18 mouse cellular contexts compared by ENCODE assay signal in the genomic region with DNA sequence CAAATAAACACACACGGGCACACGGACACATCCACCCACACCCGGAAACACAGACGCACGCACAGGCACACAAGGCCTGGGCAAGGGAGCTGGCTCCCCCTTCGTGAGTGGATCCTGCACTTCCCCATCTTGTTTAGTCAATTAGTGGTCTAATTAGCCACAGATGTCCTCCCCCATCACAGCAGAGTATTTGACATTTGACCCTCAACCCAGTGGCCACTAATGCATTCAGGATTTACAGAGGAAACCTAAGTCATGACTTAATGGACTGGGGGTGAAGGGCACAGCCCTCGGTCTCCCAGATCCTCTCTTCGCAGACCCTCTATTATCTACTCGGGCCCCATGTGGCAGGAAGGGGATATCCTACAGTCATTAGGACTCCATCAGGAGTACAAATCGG. TPM values are rescaled to one million over a fixed set of nuclear protein-coding genes. Genes with fewer than 3 reads are reported as not detected.
DNase-seq lines count a peak whose midpoint lies in the region; ATAC-seq and TF ChIP-seq lines count a peak whose summit lies in the region.
"Had no signal": no experiment of that assay in that cellular context is flagged by ENCODE, and none has a peak within 500 bp of the region (broad histone marks: within the 10 kb centered on the region; RNA-seq: fewer than 3 reads in every experiment).

No protein-coding gene starts in this region.

- H3K4me2 ChIP-seq in heart, postnatal 0 days (ENCODE audit: low read depth, low read length): no peak overlapping the region
- no peak overlapping the region for H3K4me2 ChIP-seq in midbrain, embryonic 15.5 days
- H3K4me2 ChIP-seq: heart, embryonic 13.5 days; hindbrain, embryonic 14.5 days; liver, embryonic 13.5 days; stomach, embryonic 15.5 days had no signal

- H3K4me3 ChIP-seq in heart, postnatal 0 days (ENCODE audit: low read depth, low read length): no peak overlapping the region
- H3K4me3 ChIP-seq in midbrain, embryonic 10.5 days: no peak overlapping the region
- H3K4me3 ChIP-seq in midbrain, embryonic 15.5 days: no peak overlapping the region
- H3K4me3 ChIP-seq: heart, embryonic 13.5 days; left cerebral cortex, adult 2 months; liver, embryonic 13.5 days; stomach, embryonic 15.5 days had no signal

- H3K4me1 ChIP-seq in heart, postnatal 0 days (ENCODE audit: control insufficient read depth, insufficient read depth): no peaks in the 10 kb centered on the region
- peaks cover 15% of the 10 kb centered on the region for H3K4me1 ChIP-seq in midbrain, embryonic 10.5 days
- no peaks in the 10 kb centered on the region for H3K4me1 ChIP-seq in midbrain, embryonic 15.5 days

- TF ChIP-seq CTCF in heart, postnatal 0 days (IDR thresholded peaks at IDR 0.05; ENCODE audit: low read depth): no peak

- H3K9ac ChIP-seq in heart, postnatal 0 days (replicated peaks; ENCODE audit: low read depth, low read length): no peak overlapping the region
- H3K9ac ChIP-seq in midbrain, embryonic 15.5 days: no peak overlapping the region
- H3K9ac ChIP-seq: heart, embryonic 13.5 days; hindbrain, embryonic 14.5 days; liver, embryonic 13.5 days; stomach, embryonic 15.5 days had no signal

- no peak for TF ChIP-seq EP300 in heart, postnatal 0 days (IDR thresholded peaks at IDR 0.05; ENCODE audit: low read depth)

- no peak for ATAC-seq in heart, postnatal 0 days (ENCODE audit: insufficient read depth, low read depth)
- ATAC-seq in midbrain, embryonic 15.5 days (replicated peaks): no peak
- no peak for ATAC-seq in monocyte, adult 5-6 weeks (replicated peaks; ENCODE audit: insufficient number of reproducible peaks, low FRiP score, low TSS enrichment, poor library complexity, severe bottlenecking)

- DNase-seq in heart, postnatal 0 days (ENCODE audit: low spot score): no peak
- DNase-seq in heart, postnatal 25 days (ENCODE audit: low spot score): no peak
- DNase-seq in midbrain, embryonic 10.5 days (ENCODE audit: low spot score): no peak
- DNase-seq in forelimb bud, embryonic 11.5 days (ENCODE audit: low read depth, low spot score): peak; percentile 67
- peak; percentile 30 for DNase-seq in retina, postnatal 1 day
- no peak for DNase-seq in urinary bladder, postnatal 10 days (ENCODE audit: low spot score)
- DNase-seq: cerebellum, adult 9-10 months; gastrocnemius, postnatal 25 days; kidney, adult 2 months; liver, embryonic 13.5 days; thymus, postnatal 25 days had no signal

- H3K36me3 ChIP-seq in heart, postnatal 0 days (replicated peaks; ENCODE audit: control insufficient read depth, insufficient read depth, low read length): peaks cover 31% of the 10 kb centered on the region
- H3K36me3 ChIP-seq in midbrain, embryonic 10.5 days: peaks cover 39% of the 10 kb centered on the region
- peaks cover 25% of the 10 kb centered on the region; the same call in 1 of the 2 replicates for H3K36me3 ChIP-seq in midbrain, embryonic 15.5 days (replicated peaks)

- WGBS in heart, postnatal 0 days: 55% methylated on average over 10 of the region's 10 CpGs
- WGBS in midbrain, embryonic 10.5 days: 56% methylated on average over 10 of the region's 10 CpGs
- WGBS in midbrain, embryonic 15.5 days: 61% methylated on average over 10 of the region's 10 CpGs

- H3K9me3 ChIP-seq in heart, postnatal 0 days (replicated peaks; ENCODE audit: control insufficient read depth, low read length): no peaks in the 10 kb centered on the region
- H3K9me3 ChIP-seq in midbrain, embryonic 10.5 days (replicated peaks): no peaks in the 10 kb centered on the region
- no peaks in the 10 kb centered on the region for H3K9me3 ChIP-seq in midbrain, embryonic 15.5 days
- H3K9me3 ChIP-seq: heart, embryonic 13.5 days; liver, embryonic 13.5 days; stomach, embryonic 15.5 days had no signal

- intact Hi-C loops in heart, postnatal 25 days (cut with DNase I): no loop called here

- peak overlapping the region; percentile 30; the same call in 1 of the 2 replicates for H3K27ac ChIP-seq in heart, postnatal 0 days (ENCODE audit: low read depth)
- H3K27ac ChIP-seq in midbrain, embryonic 10.5 days (replicated peaks): 0 out of 2 replicates have a peak overlapping the region, but pooled peaks have one; percentile 19
- H3K27ac ChIP-seq in midbrain, embryonic 15.5 days: no peak overlapping the region
- H3K27ac ChIP-seq: heart, embryonic 13.5 days; hindbrain, embryonic 14.5 days; left cerebral cortex, adult 2 months; liver, embryonic 13.5 days; stomach, embryonic 15.5 days had no signal

- H3K27me3 ChIP-seq in heart, postnatal 0 days (ENCODE audit: control insufficient read depth, insufficient read depth, low read length): no peaks in the 10 kb centered on the region
- H3K27me3 ChIP-seq in midbrain, embryonic 10.5 days (ENCODE audit: low read depth, poor library complexity, severe bottlenecking): no peaks in the 10 kb centered on the region
- no peaks in the 10 kb centered on the region for H3K27me3 ChIP-seq in midbrain, embryonic 15.5 days (replicated peaks)
- H3K27me3 ChIP-seq: heart, embryonic 13.5 days; liver, embryonic 13.5 days; stomach, embryonic 15.5 days had no signal

RNA-seq across cellular contexts. Expression of gene Pip4k2b, which starts 10.8 kb away (rescaled TPM):
- 12.6 and 12.7 TPM in 2 replicates for total RNA-seq in heart, postnatal 0 days (2014; rRNA removed; ENCODE audit: low replicate concordance)
- polyA plus RNA-seq in heart, postnatal 0 days (2015; fragmentation: Nextera tagmentation; extraction: Ambion mirVana): 0.79 and 0.95 TPM in 2 replicates
- 10 to 100 TPM; 20.2 to 21.1 TPM for total RNA-seq in heart, postnatal 25 days (2021)
- polyA plus RNA-seq in midbrain, embryonic 10.5 days (2016; fragmentation: Nextera tagmentation; extraction: Ambion mirVana): 1.4 and 1.5 TPM in 2 replicates
- polyA plus RNA-seq in midbrain, embryonic 15.5 days (2015; fragmentation: Nextera tagmentation; extraction: Ambion mirVana): 4.3 and 4.9 TPM in 2 replicates
- total RNA-seq in monocyte, adult 5-6 weeks (2017): 22.1 to 35.2 TPM (median 28.7 TPM) in 3 replicates

RNA-seq across cellular contexts. Expression of gene Psmb3, which starts 30.5 kb away (rescaled TPM):
- total RNA-seq in heart, postnatal 0 days (2014; rRNA removed; ENCODE audit: low replicate concordance): 486 and 592 TPM in 2 replicates
- polyA plus RNA-seq in heart, postnatal 0 days (2015; fragmentation: Nextera tagmentation; extraction: Ambion mirVana): 495 and 503 TPM in 2 replicates
- 100 to 1,000 TPM; 150 to 151 TPM for total RNA-seq in heart, postnatal 25 days (2021)
- polyA plus RNA-seq in midbrain, embryonic 10.5 days (2016; fragmentation: Nextera tagmentation; extraction: Ambion mirVana): 606 and 631 TPM in 2 replicates
- 421 and 431 TPM in 2 replicates for polyA plus RNA-seq in midbrain, embryonic 15.5 days (2015; fragmentation: Nextera tagmentation; extraction: Ambion mirVana)
- 137 to 160 TPM (median 146 TPM) in 3 replicates for total RNA-seq in monocyte, adult 5-6 weeks (2017)

RNA-seq across cellular contexts. Expression of gene Cwc25, which starts 32.7 kb away (rescaled TPM):
- 3.2 and 3.5 TPM in 2 replicates for total RNA-seq in heart, postnatal 0 days (2014; rRNA removed; ENCODE audit: low replicate concordance)
- polyA plus RNA-seq in heart, postnatal 0 days (2015; fragmentation: Nextera tagmentation; extraction: Ambion mirVana): 7.7 and 8.2 TPM in 2 replicates
- total RNA-seq in heart, postnatal 25 days (2021): 1 to 10 TPM; 7.0 to 7.2 TPM
- 20.5 and 21.8 TPM in 2 replicates for polyA plus RNA-seq in midbrain, embryonic 10.5 days (2016; fragmentation: Nextera tagmentation; extraction: Ambion mirVana)
- polyA plus RNA-seq in midbrain, embryonic 15.5 days (2015; fragmentation: Nextera tagmentation; extraction: Ambion mirVana): 16.2 and 17.6 TPM in 2 replicates
- total RNA-seq in monocyte, adult 5-6 weeks (2017): 42.0 to 49.3 TPM (median 43.5 TPM) in 3 replicates

RNA-seq across cellular contexts. Expression of gene Pcgf2, which starts 33.4 kb away (rescaled TPM):
- 1.1 and 3.6 TPM in 2 replicates for total RNA-seq in heart, postnatal 0 days (2014; rRNA removed; ENCODE audit: low replicate concordance)
- 6.0 and 7.1 TPM in 2 replicates for polyA plus RNA-seq in heart, postnatal 0 days (2015; fragmentation: Nextera tagmentation; extraction: Ambion mirVana)
- total RNA-seq in heart, postnatal 25 days (2021): 1 to 10 TPM; 6.2 to 6.4 TPM
- 16.0 and 18.6 TPM in 2 replicates for polyA plus RNA-seq in midbrain, embryonic 10.5 days (2016; fragmentation: Nextera tagmentation; extraction: Ambion mirVana)
- 23.1 TPM in 2 replicates for polyA plus RNA-seq in midbrain, embryonic 15.5 days (2015; fragmentation: Nextera tagmentation; extraction: Ambion mirVana)
- total RNA-seq in monocyte, adult 5-6 weeks (2017): 0.85 to 4.5 TPM in 2 of 3 replicates, not detected in the other

RNA-seq across cellular contexts. Expression of gene 1700001P01Rik, which starts 42.0 kb away (rescaled TPM):
- not detected in 2 replicates for total RNA-seq in heart, postnatal 0 days (2014; rRNA removed; ENCODE audit: low replicate concordance)
- polyA plus RNA-seq in heart, postnatal 0 days (2015; fragmentation: Nextera tagmentation; extraction: Ambion mirVana): not detected in 2 replicates
- total RNA-seq in heart, postnatal 25 days (2021): not detected
- 0.20 and 0.46 TPM in 2 replicates for polyA plus RNA-seq in midbrain, embryonic 10.5 days (2016; fragmentation: Nextera tagmentation; extraction: Ambion mirVana)
- polyA plus RNA-seq in midbrain, embryonic 15.5 days (2015; fragmentation: Nextera tagmentation; extraction: Ambion mirVana): 0.50 and 1.1 TPM in 2 replicates
- not detected in 3 replicates for total RNA-seq in monocyte, adult 5-6 weeks (2017)
- total RNA-seq: gastrocnemius, postnatal 25 days had no signal
- polyA plus RNA-seq: heart, embryonic 13.5 days; kidney, adult 2 months; small intestine, adult 2 months had no signal

Comparison
In these comparisons a context has a peak if more than half of its experiments do, and no peak if none do; other contexts are left out.
1. DNase-seq: peak in forelimb bud, embryonic 11.5 days (single experiment) and retina, postnatal 1 day (single experiment); none in heart, postnatal 0 days (single experiment), heart, postnatal 25 days (single experiment), midbrain, embryonic 10.5 days (single experiment) and urinary bladder, postnatal 10 days (single experiment).